Mouse (Mus musculus): ENCODE data around the gene Padi6. TPM values are rescaled to one million over a fixed set of nuclear protein-coding genes. Genes with fewer than 3 reads are reported as not detected.

Gene Padi6
- total RNA-seq, 2 experiments from 2014 or later = not detected

GRCm38 (mm10) chr4:140713480-140714365 lies 28.7 kb downstream of the Padi6 start:
- peak; percentile 92 for DNase-seq
- intact Hi-C loops (cut with DNase I; ENCODE audit: low total_unique reads) = loop anchor here (2.0 kb wide), 1 partner anchor 31 kb away; no protein-coding TSS in a partner anchor

DNA sequence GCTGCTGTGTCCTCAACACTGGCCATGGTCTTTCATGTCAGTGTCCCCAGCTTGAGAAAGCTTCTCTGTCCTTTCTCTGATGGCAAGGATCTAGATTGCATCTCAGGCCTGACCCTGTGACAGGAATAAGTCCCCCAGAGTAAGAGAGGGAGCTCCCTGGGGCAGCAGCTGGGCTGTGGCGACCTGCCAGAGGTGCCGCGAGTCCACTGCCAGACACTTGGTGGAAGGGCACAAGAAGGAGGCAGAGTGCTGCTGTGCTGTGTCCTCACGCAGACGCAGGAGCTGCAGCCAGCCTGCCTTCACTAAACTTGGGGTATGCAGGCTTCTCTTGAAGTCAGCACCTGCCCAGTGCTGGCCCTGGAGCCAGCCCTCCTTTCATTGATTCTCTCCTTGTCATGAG lies 31.1 kb downstream of the Padi6 start:
- intact Hi-C loops (cut with DNase I; ENCODE audit: low total_unique reads) = no loop called here
- peak; percentile 72 for DNase-seq

GRCm38 (mm10) chr4:140710781-140711180 lies 31.7 kb downstream of the Padi6 start:
- no peak for DNase-seq
- intact Hi-C loops (cut with DNase I; ENCODE audit: low total_unique reads) = no loop called here

- DNase-seq = no peak
- intact Hi-C loops (cut with DNase I; ENCODE audit: low total_unique reads) = no loop called here
Measured at GRCm38 (mm10) chr4:140709617-140710016, 32.8 kb downstream of the Padi6 start.

GRCm38 (mm10) chr4:140709111-140709510 lies 33.3 kb downstream of the Padi6 start:
- intact Hi-C loops (cut with DNase I; ENCODE audit: low total_unique reads) = no loop called here
- DNase-seq = no peak

DNA sequence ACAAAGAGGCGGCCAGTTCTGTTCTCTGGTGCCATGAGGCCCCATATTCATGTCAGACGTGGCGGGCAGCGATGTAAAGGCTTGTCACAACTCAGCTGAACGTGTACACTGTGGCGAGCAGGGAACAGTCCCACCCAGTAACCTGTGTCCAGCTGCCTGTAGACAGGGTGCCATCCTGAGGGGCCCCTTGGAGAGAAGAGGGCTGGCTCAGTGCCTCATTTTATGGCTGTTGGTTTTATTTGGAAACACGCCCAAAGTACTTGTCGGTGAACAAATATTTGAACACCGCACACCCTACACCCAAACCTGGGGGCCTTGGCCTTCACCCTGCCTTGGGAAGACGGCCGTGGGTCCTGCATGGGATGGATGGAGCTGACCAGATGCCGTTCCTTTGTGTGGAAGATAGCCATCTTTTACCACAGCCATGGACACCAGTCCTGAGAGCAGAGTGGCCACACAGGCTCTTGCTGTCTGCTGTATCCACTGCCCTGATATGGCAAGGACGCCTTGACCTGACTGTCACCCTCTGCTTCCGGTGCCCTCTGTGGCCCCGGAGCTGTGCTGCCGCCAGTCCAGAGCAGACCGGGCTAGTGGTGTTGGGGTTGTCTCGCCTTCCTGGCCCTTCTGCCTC lies 34.0 kb downstream of the Padi6 start:
- DNase-seq = no peak
- intact Hi-C loops (cut with DNase I; ENCODE audit: low total_unique reads) = no loop called here

DNA sequence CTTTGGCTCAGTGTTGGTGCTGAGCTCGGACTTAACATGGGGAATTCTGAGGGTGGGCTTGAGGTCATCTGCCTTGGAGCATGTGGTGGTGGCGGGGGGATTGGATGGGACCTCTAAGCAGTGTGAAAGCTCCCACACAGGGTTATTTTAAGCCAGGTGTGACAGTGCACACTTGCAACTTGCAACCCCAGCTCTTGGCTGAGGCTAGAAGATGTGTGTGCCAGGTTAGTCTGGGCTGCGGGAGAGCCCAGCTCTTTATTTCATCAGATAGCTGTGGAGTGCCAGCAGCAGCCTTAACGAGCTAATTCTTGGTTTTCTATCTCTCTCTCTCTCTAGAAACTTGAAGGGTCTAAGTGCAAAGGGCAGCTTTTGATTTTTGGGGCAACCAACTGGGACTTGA lies 34.8 kb downstream of the Padi6 start:
- no peak for DNase-seq

GRCm38 (mm10) chr4:140704166-140704565 lies 38.3 kb downstream of the Padi6 start:
- intact Hi-C loops (cut with DNase I; ENCODE audit: low total_unique reads) = no loop called here
- DNase-seq = no peak

More for the DNA sequence above, 34.8 kb downstream of the Padi6 start:
- intact Hi-C loops (cut with DNase I; ENCODE audit: low total_unique reads) = no loop called here

GRCm38 (mm10) chr4:140703636-140704035 lies 38.8 kb downstream of the Padi6 start:
- no peak for DNase-seq
- intact Hi-C loops (cut with DNase I; ENCODE audit: low total_unique reads) = no loop called here

DNA sequence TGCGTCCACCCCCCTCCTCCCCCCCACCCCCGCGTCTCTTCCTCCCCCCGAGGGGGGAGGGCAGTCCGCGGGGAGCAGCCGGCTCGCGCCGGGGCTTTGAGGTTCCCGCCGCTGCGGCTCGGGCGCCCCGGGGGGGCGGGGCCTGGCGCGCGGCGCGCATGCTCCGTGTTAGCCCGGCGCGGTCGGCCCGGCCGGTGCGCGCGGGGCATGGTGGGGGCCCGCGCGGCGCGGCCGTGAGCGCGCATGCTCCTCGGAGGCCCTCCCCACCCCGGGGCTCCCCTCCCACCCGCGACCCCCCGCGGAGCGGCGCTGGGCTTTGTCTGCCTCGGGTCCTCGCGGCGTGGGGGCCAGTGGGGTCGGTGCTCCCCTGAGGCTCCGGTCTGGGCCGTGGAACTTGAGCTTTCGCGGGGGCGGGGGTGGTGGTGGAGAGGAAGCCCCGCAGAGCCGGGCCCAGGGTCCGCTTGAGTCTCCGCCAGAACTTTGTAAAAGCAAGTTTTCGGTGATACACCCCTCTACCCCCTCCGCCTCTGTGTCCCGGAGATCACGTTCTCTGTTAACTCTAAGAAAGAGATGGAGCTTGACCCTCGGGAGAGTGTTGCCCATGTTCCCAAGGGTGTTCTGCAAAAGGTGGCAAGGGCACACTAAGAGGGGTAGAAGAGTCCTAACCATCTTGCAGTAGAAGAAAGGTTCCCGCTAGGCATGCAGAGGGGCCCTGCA lies 39.7 kb downstream of the Padi6 start:
- intact Hi-C loops (cut with DNase I; ENCODE audit: low total_unique reads) = no loop called here
- DNase-seq = peak; percentile 88

DNA sequence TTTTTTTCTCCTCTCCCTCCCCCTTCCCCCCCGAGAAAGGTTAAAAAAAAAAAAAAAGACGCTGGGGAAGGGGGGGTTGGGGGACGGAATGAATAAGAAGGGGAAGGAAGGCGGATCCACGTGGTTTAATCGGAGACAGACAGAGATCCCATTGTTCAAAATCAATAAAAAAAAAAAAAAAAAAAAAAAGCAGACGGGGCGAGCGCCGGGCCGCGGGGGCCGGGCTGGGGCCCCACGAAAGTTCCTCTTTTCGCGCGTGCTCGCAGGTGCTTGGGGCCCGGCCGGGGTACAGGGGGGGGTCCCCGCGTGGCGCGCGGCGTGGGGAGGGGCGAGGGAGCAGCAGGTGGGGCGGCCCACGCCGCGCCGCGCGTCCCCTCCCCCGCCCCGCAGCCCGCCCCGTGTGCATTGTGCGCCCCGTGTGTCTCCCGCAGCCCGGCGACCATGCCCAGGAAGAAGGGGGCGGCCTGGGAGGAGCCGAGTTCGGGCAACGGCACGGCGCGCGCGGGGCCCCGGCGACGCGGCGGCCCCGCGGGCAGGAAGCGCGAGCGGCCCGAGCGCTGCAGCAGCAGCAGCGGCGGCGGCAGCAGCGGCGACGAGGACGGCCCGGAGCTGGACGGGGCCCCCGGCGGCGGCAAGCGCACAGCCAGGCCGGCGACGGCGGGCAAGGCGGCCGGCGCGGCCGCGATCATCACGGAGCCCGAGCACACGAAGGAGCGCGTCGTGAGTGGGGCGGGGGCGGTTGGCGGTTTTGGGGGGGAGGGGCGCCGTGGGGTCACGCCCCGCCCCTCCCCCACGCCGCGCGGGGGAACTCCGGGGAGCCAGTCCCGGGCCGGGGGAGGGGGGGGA lies 40.5 kb downstream of the Padi6 start:
- intact Hi-C loops (cut with DNase I; ENCODE audit: low total_unique reads) = no loop called here

DNA sequence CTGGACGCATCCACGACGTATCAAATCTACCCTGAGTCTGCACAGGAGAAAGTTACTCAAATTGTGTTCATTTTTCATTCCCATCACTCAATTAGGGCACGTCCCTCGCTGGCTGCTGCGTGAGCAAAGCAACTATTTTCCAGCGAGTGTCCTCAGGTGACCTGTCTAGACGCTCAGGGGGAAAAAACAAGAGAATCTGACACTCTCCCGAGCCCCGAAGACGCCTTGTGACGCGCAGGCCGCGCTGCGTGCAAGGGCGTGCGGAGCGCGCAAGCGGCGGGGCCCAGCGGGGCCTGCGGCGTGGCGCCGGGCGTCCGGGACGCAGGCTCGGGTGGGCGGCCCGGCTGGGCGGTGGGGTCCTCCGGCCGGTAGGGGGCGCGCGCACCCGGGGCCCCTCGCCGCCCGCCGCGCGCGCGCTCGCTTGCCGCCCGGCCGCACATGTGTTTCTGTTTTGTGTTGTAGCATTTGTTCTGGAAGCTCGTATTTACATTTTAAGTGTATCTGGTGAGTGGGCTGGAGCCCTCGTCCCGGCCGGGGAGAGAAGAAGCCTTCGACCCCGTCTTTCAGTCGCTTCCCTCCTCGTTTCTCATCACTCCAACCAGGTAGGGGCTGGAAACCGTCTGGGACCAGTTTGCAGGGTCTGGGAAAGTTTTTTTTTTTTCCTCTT lies 41.3 kb downstream of the Padi6 start:
- DNase-seq = peak; percentile 86
- intact Hi-C loops (cut with DNase I; ENCODE audit: low total_unique reads) = no loop called here

More for the DNA sequence above, 40.5 kb downstream of the Padi6 start:
- no peak for DNase-seq

DNA sequence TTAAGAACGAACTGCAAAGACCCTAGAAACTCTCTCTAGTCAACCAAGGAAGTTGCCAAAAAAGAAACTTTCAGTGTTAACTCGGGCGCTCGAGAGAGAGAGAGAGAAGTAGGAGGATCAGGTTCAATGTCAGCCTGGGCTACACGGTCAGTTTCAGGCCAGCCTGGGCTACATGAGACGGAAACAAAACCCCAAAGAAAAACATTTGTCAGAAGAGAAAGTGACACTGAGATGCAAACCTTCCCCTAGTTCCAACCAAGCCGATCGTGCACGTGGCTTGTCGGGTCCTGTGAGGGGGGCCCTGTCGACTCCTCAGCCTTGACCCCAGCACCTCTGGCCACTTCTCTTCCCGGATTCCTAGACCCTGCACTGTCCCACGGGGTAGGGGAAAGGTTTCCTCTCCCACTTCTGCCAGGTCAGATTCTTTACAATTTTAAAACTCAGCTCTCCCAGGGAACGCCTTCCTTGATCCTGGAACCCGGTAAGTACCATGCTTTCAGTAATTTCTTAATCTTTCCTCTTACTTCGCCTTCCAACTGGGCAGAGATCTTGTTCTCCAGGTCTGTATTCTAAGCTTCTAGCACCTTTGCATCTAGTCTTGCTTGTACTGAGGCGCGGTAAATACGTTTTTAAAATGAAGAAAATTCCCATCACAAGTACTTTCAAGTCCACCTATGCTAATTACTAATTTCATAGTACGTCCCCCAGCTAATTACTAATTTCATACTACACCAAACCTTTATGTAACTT lies 42.0 kb downstream of the Padi6 start, which contains the start of gene Rcc2:
Rcc2 (plus strand) TSS at position 273 of the 750 bp plus-strand sequence.
- DNase-seq = no peak
- intact Hi-C loops (cut with DNase I; ENCODE audit: low total_unique reads) = no loop called here

DNA sequence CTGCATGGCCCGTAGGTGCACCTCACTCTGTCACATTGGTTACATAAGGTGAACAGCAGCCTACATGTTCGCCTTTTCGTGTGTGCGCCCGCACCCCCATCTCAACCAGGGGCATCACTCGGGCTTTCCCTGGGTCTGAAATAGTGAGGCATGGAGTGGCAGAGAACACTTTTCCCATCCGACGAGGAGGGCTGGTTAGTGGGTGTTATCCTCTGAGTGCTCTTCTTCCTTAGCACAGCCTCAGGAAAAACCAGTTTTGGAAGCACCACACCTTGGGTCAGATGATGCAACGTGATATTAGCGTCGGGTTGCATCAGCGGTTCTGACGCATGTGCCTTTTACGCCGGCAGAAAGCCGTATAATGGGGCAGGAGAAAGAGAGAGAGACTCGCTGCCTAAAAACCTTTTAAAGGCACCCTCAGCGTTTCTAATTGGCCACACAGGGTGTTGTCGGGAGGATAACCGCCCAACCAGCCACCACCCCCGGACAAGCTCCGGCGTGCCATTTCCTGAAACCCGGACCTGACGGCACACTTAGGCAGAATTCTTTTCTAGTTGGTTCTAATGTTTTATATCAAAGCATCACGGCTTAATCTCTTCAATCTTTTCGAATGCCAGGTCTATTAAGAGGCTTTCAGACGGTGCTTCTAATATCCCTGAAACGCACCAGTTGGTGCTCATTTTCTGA lies 42.9 kb downstream of the Padi6 start:
- intact Hi-C loops (cut with DNase I; ENCODE audit: low total_unique reads) = no loop called here
- DNase-seq = peak; percentile 74

GRCm38 (mm10) chr4:140695675-140696585 lies 46.5 kb downstream of the Padi6 start:
- DNase-seq = no peak
- intact Hi-C loops (cut with DNase I; ENCODE audit: low total_unique reads) = no loop called here

DNA sequence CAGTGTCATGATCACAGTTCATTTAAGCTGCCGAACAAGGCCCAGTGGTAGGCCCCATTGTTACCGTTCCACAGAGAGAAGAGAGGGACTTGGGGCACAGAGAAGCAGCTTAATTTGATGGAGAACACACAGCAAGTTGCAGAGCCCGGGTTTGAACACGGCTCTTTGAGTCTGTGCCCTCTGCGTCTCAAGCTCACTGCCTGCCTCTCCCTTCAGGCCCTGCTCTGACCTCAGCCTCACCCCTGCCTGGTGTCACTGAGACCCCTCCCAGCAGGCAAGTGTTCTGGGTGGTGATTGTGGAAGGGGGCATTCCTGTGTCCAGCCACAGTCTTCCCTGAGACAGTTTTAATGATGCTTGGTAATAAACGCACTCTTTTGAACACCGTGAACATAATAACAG lies 47.3 kb downstream of the Padi6 start:
- no peak for DNase-seq
- intact Hi-C loops (cut with DNase I; ENCODE audit: low total_unique reads) = no loop called here
